Mouse (Mus musculus): ENCODE data around the gene Myrfl.

- TF ChIP-seq POLR2A (IDR thresholded peaks at IDR 0.05; ENCODE audit: borderline replicate concordance, extremely low read depth, low read depth, low read length) (no peak), CTCF (IDR thresholded peaks at IDR 0.05; ENCODE audit: insufficient read depth, low read length) (no peak)
Observed at GRCm38 (mm10) chr10:116813150-116813549, 83.6 kb downstream of the Myrfl start.

All from lung, adult 2 months (tissue).